Mouse (Mus musculus) CH12.LX (cell line): ENCODE results near the gene 6430548M08Rik. TPM values are rescaled to one million over a fixed set of nuclear protein-coding genes. Genes with fewer than 3 reads are reported as not detected.

Experiments
- DNase-seq: peaks from one replicate; pipeline ENCODE4 v3.0.0-alpha.2; 2013; ENCODE audit errors: extremely low read depth
- H3K27ac ChIP-seq: 2 replicates; pipeline ENCODE4 v1.5.1; 2012; ENCODE audit warnings: low read depth, mild to moderate bottlenecking, control low read depth, moderate library complexity; ENCODE audit not compliant: insufficient read depth
- H3K27me3 ChIP-seq: replicated peaks from 2 replicates; pipeline ENCODE3; 2012; ENCODE audit warnings: inconsistent platforms
- H3K36me3 ChIP-seq, 2 experiments: replicated peaks in 1 of 2; 2 replicates each; pipeline versions ENCODE3 to v1.6.1; 2012; ENCODE audit warnings: inconsistent platforms in 1 of 2, low read length in 1 of 2, mild to moderate bottlenecking in 1 of 2, mixed read lengths in 1 of 2, moderate library complexity in 1 of 2; ENCODE audit not compliant: control insufficient read depth in 1 of 2, insufficient read depth in 1 of 2
- H3K4me1 ChIP-seq, 2 experiments: 2 replicates each; pipeline ENCODE4 v1.6.1; 2012; ENCODE audit warnings: inconsistent platforms in 1 of 2, moderate library complexity in 1 of 2; ENCODE audit not compliant: insufficient read depth in 2 of 2, control insufficient read depth in 1 of 2
- H3K4me2 ChIP-seq: 2 replicates; pipeline ENCODE4 v1.6.1; 2012; ENCODE audit warnings: low read depth, mild to moderate bottlenecking, control low read depth; ENCODE audit not compliant: poor library complexity, insufficient read depth, severe bottlenecking
- H3K4me3 ChIP-seq, 3 experiments: fragments of 150-350 bp in 1 of 3; sonication (generic) in 1 of 3; replicated peaks in 1 of 3; 2 replicates each; pipeline versions ENCODE3 to v1.5.1; 2011 to 2012; ENCODE audit warnings: low read depth in 2 of 3, low read length in 2 of 3, mild to moderate bottlenecking in 2 of 3, moderate library complexity in 2 of 3, control low read depth in 1 of 3, improper control_type of control experiment in 1 of 3, inconsistent platforms in 1 of 3, mixed read lengths in 1 of 3; ENCODE audit not compliant: poor library complexity in 1 of 3
- H3K79me2 ChIP-seq: replicated peaks from 2 replicates; pipeline ENCODE4 v1.6.1; 2012; ENCODE audit warnings: mild to moderate bottlenecking, moderate library complexity; ENCODE audit not compliant: control insufficient read depth, poor library complexity, insufficient read depth, severe bottlenecking; ENCODE audit errors: extremely low read depth
- H3K9ac ChIP-seq: 2 replicates; pipeline ENCODE4 v1.6.1; 2012; ENCODE audit warnings: low read depth, mild to moderate bottlenecking, control low read depth, moderate library complexity; ENCODE audit not compliant: insufficient read depth
- H3K9me3 ChIP-seq: replicated peaks from 2 replicates; pipeline ENCODE3; 2012; ENCODE audit warnings: low read length, inconsistent platforms, mixed read lengths
- BHLHE40 ChIP-seq: IDR thresholded peaks from 2 replicates; pipeline ENCODE4 v1.6.1; 2011; ENCODE audit warnings: mild to moderate bottlenecking, low read depth, low read length, improper control_type of control experiment
- CHD2 ChIP-seq: IDR thresholded peaks from 2 replicates; pipeline ENCODE4 v1.6.1; 2011; ENCODE audit warnings: low read length, improper control_type of control experiment
- CTCF ChIP-seq, 2 experiments: IDR thresholded peaks in 1 of 2; conservative IDR thresholded peaks in 1 of 2; 2 replicates each; pipeline ENCODE4 v1.5.1; 2011 to 2012; ENCODE audit warnings: low read depth in 2 of 2, low read length in 2 of 2, improper control_type of control experiment in 1 of 2, inconsistent platforms in 1 of 2, mild to moderate bottlenecking in 1 of 2, moderate library complexity in 1 of 2
- E2F4 ChIP-seq: IDR thresholded peaks from 2 replicates; pipeline ENCODE4 v1.6.1; 2011; ENCODE audit warnings: low read depth, low read length, improper control_type of control experiment; ENCODE audit not compliant: insufficient replicate concordance
- ELF1 ChIP-seq: IDR thresholded peaks from 2 replicates; pipeline ENCODE4 v1.6.1; 2014; ENCODE audit warnings: low read depth, mild to moderate bottlenecking, inconsistent platforms, low read length, improper control_type of control experiment
- ETS1 ChIP-seq: conservative IDR thresholded peaks from 2 replicates; pipeline ENCODE4 v1.6.1; 2012; ENCODE audit warnings: low read depth, mild to moderate bottlenecking, inconsistent platforms, low read length, improper control_type of control experiment, moderate library complexity
- GABPA ChIP-seq: IDR thresholded peaks from 2 replicates; pipeline ENCODE4 v1.6.1; 2012; ENCODE audit warnings: low read depth, low read length, improper control_type of control experiment, inconsistent platforms; ENCODE audit not compliant: insufficient replicate concordance
- HCFC1 ChIP-seq: IDR thresholded peaks from 2 replicates; pipeline ENCODE4 v1.6.1; 2012; ENCODE audit warnings: low read depth, mild to moderate bottlenecking, inconsistent platforms, low read length, improper control_type of control experiment
- IRF4 ChIP-seq: IDR thresholded peaks from 2 replicates; pipeline ENCODE4 v1.6.1; 2014; ENCODE audit warnings: low read depth, mild to moderate bottlenecking, inconsistent platforms, low read length, improper control_type of control experiment
- JUN ChIP-seq: IDR thresholded peaks from 2 replicates; pipeline ENCODE4 v1.6.1; 2011; ENCODE audit warnings: low read depth, mild to moderate bottlenecking, low read length, improper control_type of control experiment, moderate library complexity; ENCODE audit not compliant: insufficient read depth
- JUND ChIP-seq: conservative IDR thresholded peaks from 2 replicates; pipeline ENCODE4 v1.6.1; 2011; ENCODE audit warnings: low read depth, low read length, improper control_type of control experiment
- MAX ChIP-seq: IDR thresholded peaks from 2 replicates; pipeline ENCODE4 v1.6.1; 2011; ENCODE audit warnings: low read length, improper control_type of control experiment
- MEF2A ChIP-seq: IDR thresholded peaks from 2 replicates; pipeline ENCODE4 v1.6.1; 2014; ENCODE audit warnings: low read depth, mild to moderate bottlenecking, inconsistent platforms, low read length, improper control_type of control experiment, borderline replicate concordance
- MXI1 ChIP-seq: IDR thresholded peaks from 2 replicates; pipeline ENCODE4 v1.6.1; 2011; ENCODE audit warnings: mild to moderate bottlenecking, low read depth, low read length, improper control_type of control experiment
- MYC ChIP-seq: IDR thresholded peaks from 2 replicates; pipeline ENCODE4 v1.6.1; 2011; ENCODE audit warnings: low read depth, mild to moderate bottlenecking, improper control_type of control experiment, low read length
- NRF1 ChIP-seq: IDR thresholded peaks from 2 replicates; pipeline ENCODE4 v1.6.1; 2014; ENCODE audit warnings: low read depth, mild to moderate bottlenecking, inconsistent platforms, low read length, improper control_type of control experiment, moderate library complexity
- POLR2A ChIP-seq: IDR thresholded peaks from 2 replicates; pipeline ENCODE4 v1.6.1; 2011; ENCODE audit warnings: low read depth, mild to moderate bottlenecking, improper control_type of control experiment, low read length
- POLR2AphosphoS2 ChIP-seq: IDR thresholded peaks from 2 replicates; pipeline ENCODE4 v1.6.1; 2011; ENCODE audit warnings: low read depth, low read length, improper control_type of control experiment
- TBP ChIP-seq: conservative IDR thresholded peaks from 2 replicates; pipeline ENCODE4 v1.6.1; 2011; ENCODE audit warnings: low read depth, low read length, improper control_type of control experiment
- TCF12 ChIP-seq: IDR thresholded peaks from 2 replicates; pipeline ENCODE4 v1.6.1; 2014; ENCODE audit warnings: low read depth, mild to moderate bottlenecking, inconsistent platforms, low read length, improper control_type of control experiment
- UBTF ChIP-seq: IDR thresholded peaks from 2 replicates; pipeline ENCODE4 v1.6.1; 2012; ENCODE audit warnings: low read depth, mild to moderate bottlenecking, inconsistent platforms, low read length, improper control_type of control experiment, moderate library complexity
- USF2 ChIP-seq: conservative IDR thresholded peaks from 2 replicates; pipeline ENCODE4 v1.6.1; 2011; ENCODE audit warnings: low read depth, low read length, improper control_type of control experiment
- ZC3H11A ChIP-seq: IDR thresholded peaks from 2 replicates; pipeline ENCODE4 v1.6.1; 2012; ENCODE audit warnings: low read depth, mild to moderate bottlenecking, inconsistent platforms, low read length, improper control_type of control experiment
- ZNF384 ChIP-seq: IDR thresholded peaks from 2 replicates; pipeline ENCODE4 v1.6.1; 2012; ENCODE audit warnings: low read depth, low read length, improper control_type of control experiment, inconsistent platforms
- dilution Hi-C: fragments of 300-500 bp; cut with MboI; formaldehyde crosslinking; loops from 2 replicates; pipeline ENCODE4 v1.14.3; 2020; ENCODE audit warnings: low sequenced_read_pairs; ENCODE audit not compliant: extremely low pct_unique_long_range_greater_than_20kb, extremely low pct_ligation_motif_present
- in situ Hi-C: fragments of 300-500 bp; cut with MboI; formaldehyde crosslinking; loops from 3 replicates; pipeline ENCODE4 v1.14.3; 2019; ENCODE audit warnings: low sequenced_read_pairs, low pct_ligation_motif_present, low pct_unique_long_range_greater_than_20kb, mixed read lengths
- polyA plus RNA-seq: library from polyadenylated mRNA; unstranded; fragments of >175 nt; gene quantifications from 2 replicates; pipeline ENCODE4 v1.2.1, GENCODE M21; 2012; ENCODE audit warnings: low read depth; ENCODE audit not compliant: insufficient read length
- total RNA-seq, 2 experiments: library from RNA; depleted of rRNA; stranded (reverse); fragments of 300-350 nt in 1 of 2; fragments of >200 nt in 1 of 2; gene quantifications; 2 replicates each; pipeline ENCODE4 v1.2.3; 2012 to 2014

6430548M08Rik gene
- total and polyA plus RNA-seq, 3 experiments: 0.13 TPM; not detected in 2

GRCm38 (mm10) chr8:120162404-120162752, 48.4 kb downstream of the 6430548M08Rik start:
- H3K36me3 ChIP-seq: no peaks in the 10 kb centered on the region
- no peak for DNase-seq
- H3K9me3 ChIP-seq: no peaks in the 10 kb centered on the region
- no peaks in the 10 kb centered on the region for H3K79me2 ChIP-seq
- dilution Hi-C loops: no loop called here
- H3K4me1 ChIP-seq: no peaks in the 10 kb centered on the region
- no peak overlapping the region for H3K27ac ChIP-seq
- H3K4me3 ChIP-seq: no peak overlapping the region
- no peak for TF ChIP-seq TCF12
- TF ChIP-seq ZC3H11A: no peak
- TF ChIP-seq HCFC1: no peak
- no peak for TF ChIP-seq CHD2
- no peak for TF ChIP-seq ELF1
- no peak for TF ChIP-seq POLR2A
- no peak for TF ChIP-seq ETS1
- no peak for TF ChIP-seq MAX
- no peak for TF ChIP-seq USF2
- no peak for TF ChIP-seq JUN
- TF ChIP-seq, all 38 proteins: peak for 0
- H3K27me3 ChIP-seq: peaks cover 97% of the 10 kb centered on the region
- no peak overlapping the region for H3K4me2 ChIP-seq
- in situ Hi-C loops: no loop called here
- H3K9ac ChIP-seq: no peak overlapping the region

- H3K36me3 ChIP-seq: no peaks in the 10 kb centered on the region
- H3K79me2 ChIP-seq: no peaks in the 10 kb centered on the region
- dilution Hi-C loops: no loop called here
- no peak for DNase-seq
- peaks cover 100% of the 10 kb centered on the region for H3K27me3 ChIP-seq
- no peaks in the 10 kb centered on the region for H3K9me3 ChIP-seq
- in situ Hi-C loops: no loop called here
- no peak for TF ChIP-seq JUND
- no peak for TF ChIP-seq IRF4
- TF ChIP-seq E2F4: no peak
- no peak for TF ChIP-seq MEF2A
- no peak for TF ChIP-seq POLR2AphosphoS2
- TF ChIP-seq BHLHE40: no peak
- no peak for TF ChIP-seq NRF1
- no peak for TF ChIP-seq TBP
- TF ChIP-seq JUN: no peak
- TF ChIP-seq UBTF: no peak
- no peak for TF ChIP-seq ZC3H11A
- TF ChIP-seq ELF1: no peak
- TF ChIP-seq MYC: no peak
- TF ChIP-seq HCFC1: no peak
- no peak for TF ChIP-seq CTCF (conservative IDR thresholded peaks at IDR 0.05 in 1 of 2, IDR thresholded peaks at IDR 0.05 in 1 of 2; ENCODE audit: low read depth in 2 of 2, low read length in 2 of 2)
- no peak for TF ChIP-seq ZNF384
- no peak for TF ChIP-seq GABPA
- TF ChIP-seq MXI1: no peak
- TF ChIP-seq MAX: no peak
- H3K4me2 ChIP-seq: no peak overlapping the region
- no peaks in the 10 kb centered on the region for H3K4me1 ChIP-seq
- H3K27ac ChIP-seq: no peak overlapping the region
- H3K4me3 ChIP-seq: no peak overlapping the region
- H3K9ac ChIP-seq: no peak overlapping the region
Observed at GRCm38 (mm10) chr8:120163376-120163775, 49.4 kb downstream of the 6430548M08Rik start.
